Mouse (Mus musculus) B cell, adult (primary cell): ENCODE data around the gene Ubtd2. TPM values are rescaled to one million over a fixed set of nuclear protein-coding genes. Genes with fewer than 3 reads are reported as not detected.

Experiments used
- total RNA-seq: library from RNA; stranded (reverse); gene quantifications from 4 replicates; pipeline ENCODE4 v1.2.4, GENCODE M21; 2023; ENCODE audit not compliant: inconsistent age

Ubtd2 gene
- 3.3 to 6.3 TPM (median 5.3 TPM) in 4 replicates for total RNA-seq

DNA sequence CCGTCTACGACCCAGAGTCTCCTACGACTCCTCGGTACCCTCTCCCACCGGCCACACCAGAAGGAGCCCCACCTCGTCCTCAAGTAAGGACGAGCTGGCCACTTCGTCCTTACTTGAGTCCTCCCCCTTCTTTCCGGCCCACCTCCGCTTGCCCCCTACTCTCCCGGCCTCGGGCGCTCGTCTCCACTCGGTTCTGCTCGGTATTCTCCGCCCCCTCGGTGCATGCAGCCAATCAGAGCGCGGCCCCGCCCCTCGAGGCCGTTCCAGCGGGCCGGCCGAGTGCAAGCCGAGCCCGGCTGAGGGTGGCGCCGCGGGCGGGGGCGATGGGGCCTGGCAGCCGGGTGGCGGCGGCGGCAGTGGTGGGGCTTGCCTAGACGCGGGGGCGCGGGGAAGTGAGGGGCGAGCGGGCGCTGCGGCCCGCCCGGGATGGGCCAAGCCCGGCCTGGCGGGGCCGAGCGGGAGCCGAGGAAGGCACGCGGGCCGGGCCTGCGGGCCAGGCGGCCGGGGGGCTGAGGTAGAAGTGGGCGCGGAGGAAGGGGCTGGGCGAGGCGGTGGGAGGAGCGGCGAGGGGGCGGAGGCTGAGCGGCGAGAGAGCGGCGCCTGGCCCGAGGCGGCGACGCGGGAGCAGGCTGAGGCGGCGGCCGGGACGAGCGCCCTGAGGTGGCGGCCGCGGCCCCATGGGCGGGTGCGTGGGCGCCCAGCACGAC is at the start of gene Ubtd2:
Gene Ubtd2, plus strand, starts transcription at position 571 of the 707 bp plus-strand sequence.

DNA sequence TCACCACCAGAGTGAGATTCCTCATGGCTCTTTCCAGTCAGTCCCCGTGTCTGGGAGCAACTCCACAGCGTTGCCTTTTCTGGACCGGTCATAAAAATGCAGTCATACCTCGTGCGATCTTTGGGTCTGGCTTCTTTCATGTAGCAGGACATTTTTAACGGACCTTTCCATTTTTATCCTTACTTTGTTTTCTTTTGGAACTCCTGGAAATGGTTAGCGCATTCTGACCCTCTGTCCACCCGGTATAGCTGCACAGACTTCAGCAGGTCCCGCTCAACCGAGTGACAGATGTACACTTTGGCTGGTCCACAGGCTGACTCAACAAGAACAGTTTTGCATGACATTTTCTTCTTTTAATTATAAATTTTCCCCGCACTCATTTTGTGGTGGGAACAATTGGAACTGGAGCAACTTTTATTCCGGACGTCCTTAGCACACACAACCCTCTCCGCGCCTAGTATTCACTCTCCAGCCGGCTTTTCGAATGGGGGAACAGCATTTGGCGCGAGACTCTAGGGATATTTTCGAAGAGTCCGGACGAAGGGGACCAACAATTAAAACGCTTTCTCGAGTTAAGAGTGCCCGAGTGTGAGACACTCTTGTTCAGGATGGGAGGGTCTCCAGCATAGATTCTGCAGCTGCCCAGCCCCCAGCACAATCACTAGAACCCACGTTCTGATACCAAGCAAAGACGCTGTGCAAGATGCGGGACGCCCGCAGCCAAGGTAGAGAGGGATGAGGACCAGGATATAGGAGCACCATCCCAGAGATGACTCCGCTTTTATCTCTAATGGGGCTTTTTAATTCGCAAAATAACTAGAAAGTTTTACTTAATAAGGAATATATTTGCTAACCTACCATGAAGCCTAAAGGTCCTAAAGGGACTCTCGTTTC is 76.9 kb downstream of the Ubtd2 start, which contains the start of gene Efcab9:
Gene Efcab9, minus strand, starts transcription at position 211 of the 894 bp plus-strand sequence.

DNA sequence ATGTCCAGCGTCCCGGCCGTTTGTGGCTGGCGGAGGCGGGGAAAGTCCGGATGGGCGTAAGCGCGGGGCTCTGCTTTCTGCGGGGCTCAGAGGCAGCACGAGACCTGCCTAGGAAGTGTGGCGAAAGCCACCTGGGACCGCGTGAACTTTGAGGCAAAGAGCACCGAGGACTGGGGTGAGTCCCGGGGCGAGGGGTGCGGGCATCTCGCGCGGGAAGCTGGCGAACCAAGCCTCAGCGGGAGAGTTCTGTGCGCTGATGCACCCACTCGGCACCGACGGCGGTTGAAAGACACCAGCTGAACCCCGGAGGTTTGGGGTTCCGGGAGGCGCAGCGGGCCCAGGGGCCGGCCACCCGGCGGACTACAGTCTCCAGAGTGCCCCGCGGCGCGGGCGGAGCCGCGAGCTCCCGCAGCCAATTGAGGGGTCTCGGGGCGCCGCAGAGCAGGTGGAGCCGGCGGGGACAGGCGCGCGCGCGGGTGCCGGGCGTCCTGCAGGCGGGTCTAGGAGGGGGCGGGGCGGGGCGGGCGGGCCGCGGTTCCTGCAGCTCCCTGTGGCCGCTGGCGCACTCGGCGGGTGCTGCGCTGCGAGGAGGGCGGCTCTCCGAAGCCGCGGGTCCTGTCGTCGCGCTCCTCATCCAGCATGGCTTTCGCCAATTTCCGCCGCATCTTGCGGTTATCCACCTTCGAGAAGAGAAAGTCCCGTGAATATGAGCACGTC is 77.8 kb downstream of the Ubtd2 start, which contains the start of gene Stk10:
Gene Stk10, plus strand, starts transcription at position 541 of the 717 bp plus-strand sequence.

Other genes starting within 250 kb of the Ubtd2 start
- 21.3 to 25.7 TPM (median 23.2 TPM) in 4 replicates for gene Snrnp25, start 250.0 kb upstream of the Ubtd2 start, total RNA-seq
- 7.3 to 11.0 TPM (median 8.1 TPM) in 4 replicates for gene Rhbdf1, start 233.1 kb upstream of the Ubtd2 start, total RNA-seq
- 21.8 to 27.2 TPM (median 23.3 TPM) in 4 replicates for gene Mpg, start 228.9 kb upstream of the Ubtd2 start, total RNA-seq
- gene Nprl3, start 187.7 kb upstream of the Ubtd2 start, total RNA-seq: 57.0 to 64.7 TPM (median 60.1 TPM) in 4 replicates
- not detected in 4 replicates for gene Hba-x, start 179.0 kb upstream of the Ubtd2 start, total RNA-seq
- gene Hba-a1, start 171.9 kb upstream of the Ubtd2 start, total RNA-seq: 12.5 to 42.5 TPM (median 25.1 TPM) in 4 replicates
- gene Hbq1b, start 168.4 kb upstream of the Ubtd2 start, total RNA-seq: not detected in 4 replicates
- gene Hba-a2, start 158.9 kb upstream of the Ubtd2 start, total RNA-seq: 5.9 to 19.6 TPM (median 13.7 TPM) in 4 replicates
- gene Hbq1a, start 155.3 kb upstream of the Ubtd2 start, total RNA-seq: not detected in 4 replicates
- gene Sh3pxd2b, start 107.5 kb upstream of the Ubtd2 start, total RNA-seq: 0.10 to 0.12 TPM in 2 of 4 replicates, not detected in the others
- 3.2 to 4.2 TPM (median 3.9 TPM) in 3 of 4 replicates, not detected in the other for gene Efcab9, start 76.7 kb downstream of the Ubtd2 start, total RNA-seq
- 231 to 239 TPM (median 236 TPM) in 4 replicates for gene Stk10, start 77.9 kb downstream of the Ubtd2 start, total RNA-seq
- gene Fbxw11, start 187.4 kb downstream of the Ubtd2 start, total RNA-seq: 50.0 to 65.8 TPM (median 58.2 TPM) in 4 replicates